Mouse (Mus musculus) urinary bladder, postnatal 4 days (tissue): ENCODE measurements around the gene Trp53rka.

ENCODE experiments used
- DNase-seq, 2 experiments: peaks; one replicate each; pipeline ENCODE4 v3.0.0; 2021 to 2022; ENCODE audit warnings: low spot score in 2 of 2

The Trp53rka gene

DNA sequence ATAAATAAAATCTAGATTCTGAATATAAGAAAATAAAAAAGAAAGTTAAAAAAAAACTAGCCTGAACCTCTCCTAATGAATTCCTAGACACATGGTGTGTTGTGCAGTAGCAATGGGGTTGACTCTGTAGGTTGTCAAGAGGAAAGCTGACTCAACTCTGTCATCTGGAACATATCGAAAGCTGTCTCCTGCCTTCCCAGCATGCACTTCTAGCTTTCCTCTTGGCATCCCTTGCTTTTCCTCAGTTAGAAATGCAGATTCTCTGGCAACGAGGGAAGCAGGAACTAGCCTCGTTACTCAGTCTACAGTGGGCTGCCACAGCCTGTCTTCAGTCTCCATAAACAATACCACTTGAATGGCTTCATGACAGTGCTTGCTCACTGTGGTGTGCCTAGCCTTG lies 7.3 kb downstream of the Trp53rka start:
- DNase-seq, result no peak

DNA sequence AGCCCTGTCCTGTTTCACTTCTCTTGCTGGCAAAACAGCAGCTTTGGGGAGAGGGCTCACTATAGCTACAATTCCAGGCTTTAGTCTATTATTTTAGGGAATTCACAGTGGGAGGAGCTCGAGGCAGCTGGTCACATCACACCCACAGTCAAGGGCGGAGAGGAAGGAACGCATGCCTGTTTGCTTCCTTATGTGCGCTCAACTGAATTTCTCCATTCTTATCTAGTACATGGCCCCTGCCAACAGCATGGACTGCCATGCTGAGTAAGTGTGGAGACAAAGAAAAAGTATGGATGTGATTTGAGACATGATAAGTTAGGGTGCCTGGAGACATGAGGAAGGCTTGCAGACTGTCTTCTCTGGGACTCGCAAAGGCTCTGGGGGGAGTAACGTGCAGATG lies 9.0 kb downstream of the Trp53rka start:
- DNase-seq, result no peak

DNA sequence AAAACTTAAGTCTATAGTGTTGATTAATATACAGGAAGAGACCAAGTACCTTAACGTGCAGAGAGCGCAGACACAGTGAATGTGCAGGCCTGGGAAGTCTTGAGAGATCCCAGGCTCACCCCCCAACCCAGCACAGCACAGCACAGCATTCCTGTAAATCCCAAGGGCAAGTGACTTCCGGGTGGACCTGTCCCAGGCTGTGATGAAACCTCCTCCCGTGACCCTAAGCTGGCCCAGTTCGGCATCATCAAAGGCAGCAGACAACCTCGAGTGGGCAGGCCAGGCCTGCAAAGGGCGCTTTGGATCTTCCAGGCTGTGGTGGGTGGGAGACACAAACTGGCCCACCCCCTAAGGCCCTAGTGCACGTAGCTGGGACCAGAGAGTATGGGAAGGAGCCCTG lies 11.1 kb downstream of the Trp53rka start:
- no peak for DNase-seq

- DNase-seq, result no peak
These were observed 17.3 kb downstream of the Trp53rka start for GRCm38 (mm10) chr2:165475850-165476249.

DNA sequence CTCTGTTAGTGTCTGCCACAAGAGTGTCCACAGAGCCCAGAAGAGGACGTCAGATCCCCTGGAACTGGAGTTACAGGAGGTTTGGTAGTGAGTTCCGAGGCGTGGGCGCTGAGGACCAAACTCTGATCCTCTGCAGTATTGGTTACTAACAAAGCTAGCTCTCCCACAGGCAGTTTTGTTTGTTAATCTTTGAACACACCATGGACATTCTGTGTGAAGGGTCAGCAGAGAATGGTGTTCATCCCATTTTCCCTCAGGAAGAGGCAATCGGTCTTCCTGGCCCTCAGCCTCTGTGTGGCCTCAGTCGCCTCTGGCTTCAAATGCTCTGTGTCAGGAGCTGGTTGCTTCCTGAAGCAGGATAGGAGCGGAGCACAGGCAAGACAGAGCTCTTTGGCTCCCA lies 17.7 kb downstream of the Trp53rka start:
- DNase-seq, result no peak

GRCm38 (mm10) chr2:165473003-165473402 lies 20.1 kb downstream of the Trp53rka start, which contains the start of gene Slc13a3:
Gene Slc13a3, minus strand, starts transcription at chr2:165473230.
- no peak for DNase-seq

GRCm38 (mm10) chr2:165471943-165472342 lies 21.2 kb downstream of the Trp53rka start:
- DNase-seq, result no peak

DNA sequence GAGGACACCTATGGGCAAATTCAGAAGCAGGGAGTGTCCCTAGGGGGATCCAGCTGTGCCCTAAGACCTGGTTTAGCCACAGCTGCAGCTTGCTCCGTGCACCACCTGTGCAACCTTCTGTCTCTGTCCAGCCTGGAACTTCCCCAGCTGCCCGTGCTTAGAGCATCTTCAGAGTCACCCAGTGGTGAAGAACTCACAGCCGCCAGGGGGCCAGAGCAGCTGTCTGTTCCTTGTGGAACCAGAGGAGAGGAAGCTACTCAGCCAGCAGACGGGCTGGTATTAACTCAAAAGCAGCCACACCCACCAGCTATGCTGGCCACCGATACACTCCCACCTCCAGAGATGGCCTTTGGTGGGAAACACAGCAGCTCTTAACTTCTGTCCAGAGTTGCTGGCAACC lies 23.0 kb downstream of the Trp53rka start:
- no peak for DNase-seq

DNA sequence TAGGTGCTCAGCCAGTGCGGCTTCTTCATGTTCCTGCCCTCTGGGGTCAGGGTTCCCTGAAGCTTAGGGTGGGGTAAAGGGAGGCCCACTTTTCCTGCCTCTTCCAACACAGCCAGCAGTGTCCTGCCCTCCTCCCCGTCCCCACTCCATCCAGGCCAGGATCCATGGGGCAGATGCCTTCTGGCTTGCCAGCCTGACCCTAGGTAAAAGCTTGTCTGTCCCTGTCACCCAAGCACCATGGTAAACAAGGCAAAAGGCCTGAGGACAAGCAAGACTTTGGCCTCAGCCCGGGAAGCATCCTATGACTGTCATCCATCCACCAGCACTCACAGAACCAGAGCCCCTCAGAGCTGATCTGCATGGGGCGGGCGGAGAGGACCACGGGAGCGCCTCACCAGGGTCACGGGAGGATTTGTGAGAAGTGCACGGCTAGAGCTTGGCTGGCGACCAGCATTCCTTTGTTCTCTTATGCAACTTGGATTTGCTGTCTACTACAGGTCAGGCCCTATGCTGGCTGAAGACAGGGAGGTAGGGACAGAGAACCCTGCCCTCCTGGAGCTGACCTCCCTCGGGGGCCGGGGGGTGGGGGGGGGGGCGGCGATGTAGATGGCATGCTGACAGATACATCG lies 25.2 kb downstream of the Trp53rka start:
- no peak for DNase-seq

- DNase-seq, result no peak
These were observed 33.5 kb downstream of the Trp53rka start for GRCm38 (mm10) chr2:165459663-165460062.

- no peak for DNase-seq
These were observed 34.9 kb downstream of the Trp53rka start for GRCm38 (mm10) chr2:165458189-165458588.

GRCm38 (mm10) chr2:165456710-165457109 lies 36.4 kb downstream of the Trp53rka start:
- DNase-seq, result no peak

DNA sequence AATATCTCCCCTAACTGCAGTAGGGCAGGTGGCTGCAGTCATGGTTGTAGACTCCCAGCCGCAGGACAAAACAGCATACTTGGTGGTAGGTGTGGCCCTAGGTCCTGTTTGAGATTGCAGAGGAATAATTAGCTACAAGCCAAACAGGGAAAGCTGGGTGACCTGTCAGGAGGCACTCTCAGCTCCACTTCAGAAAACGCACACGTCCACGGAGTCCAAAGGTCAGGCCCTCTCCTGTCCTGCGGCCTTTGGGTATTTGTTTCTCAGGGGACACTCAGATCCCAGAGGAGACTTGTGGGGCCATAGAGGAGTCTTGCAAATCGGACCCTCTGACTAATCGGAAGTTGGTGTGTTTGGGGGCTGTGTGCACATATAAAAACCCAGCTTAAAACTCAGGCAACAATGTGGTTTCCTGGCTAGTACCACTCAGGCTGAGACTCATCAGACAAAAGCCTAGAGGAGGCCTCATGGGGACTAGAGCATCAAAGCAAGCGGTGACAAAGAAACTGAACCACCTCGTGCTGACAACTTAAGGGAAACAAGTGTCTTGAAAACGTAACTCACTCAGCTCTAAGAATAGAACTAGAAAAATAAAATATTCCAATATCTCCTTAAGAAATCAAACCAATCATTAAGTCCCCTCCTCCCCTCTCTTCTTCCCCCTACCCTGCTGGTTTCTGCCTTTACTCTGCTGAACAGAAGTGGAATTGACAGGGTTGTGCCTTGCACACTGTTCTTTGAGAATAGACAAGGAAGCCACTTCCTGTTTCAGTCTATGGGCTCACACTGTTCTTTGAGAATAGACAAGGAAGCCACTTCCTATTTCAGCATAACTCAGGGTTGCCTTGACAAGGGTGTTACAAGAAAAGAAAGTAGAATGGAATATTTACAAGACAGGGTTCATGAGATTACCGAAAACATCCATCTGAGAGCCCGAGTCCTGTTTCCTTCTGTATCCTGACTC lies 40.1 kb downstream of the Trp53rka start:
- no peak for DNase-seq

- no peak for DNase-seq
These were observed 44.6 kb downstream of the Trp53rka start for GRCm38 (mm10) chr2:165448475-165448874.

DNA sequence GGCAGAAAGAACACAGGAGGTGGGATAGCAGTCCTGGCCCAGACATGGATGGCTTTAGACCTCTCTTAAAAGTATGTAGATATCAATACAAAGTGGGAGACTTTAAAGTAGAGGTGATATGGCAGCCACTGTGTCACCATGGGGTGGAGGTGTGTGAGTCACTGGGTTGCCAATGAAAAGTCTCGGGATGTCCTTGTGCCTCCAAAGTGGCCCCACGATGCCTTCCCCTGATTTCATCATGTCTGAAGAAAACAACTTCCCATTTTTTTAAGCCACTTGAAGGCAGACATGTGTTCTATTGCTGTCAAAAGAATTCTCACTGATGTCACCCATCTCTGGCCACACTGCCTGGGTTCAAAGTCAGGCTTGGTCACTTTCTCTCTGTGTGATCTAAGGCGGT lies 48.3 kb downstream of the Trp53rka start:
- no peak for DNase-seq

- no peak for DNase-seq
These were observed 50.1 kb downstream of the Trp53rka start for GRCm38 (mm10) chr2:165442981-165443380.

DNA sequence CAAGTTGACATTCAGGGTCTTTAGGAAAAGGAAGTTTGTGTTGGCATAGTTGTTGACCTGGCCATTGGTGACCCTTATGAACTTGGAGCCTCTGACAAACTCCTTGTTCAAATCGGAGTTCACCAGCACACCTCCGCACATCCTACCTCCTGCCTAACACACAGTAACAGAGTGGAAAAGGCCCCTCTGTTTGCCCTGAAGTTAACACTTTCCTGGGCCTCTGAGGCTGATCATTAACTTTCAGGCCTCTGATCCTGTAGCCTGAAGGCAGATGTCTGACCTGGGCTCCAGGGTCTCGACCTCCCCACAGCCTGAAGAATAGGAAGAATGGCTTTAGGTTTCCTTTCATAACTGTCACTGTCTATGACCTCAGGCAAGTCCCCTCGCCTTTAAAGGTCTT lies 51.5 kb downstream of the Trp53rka start:
- DNase-seq, result no peak
